Mouse (Mus musculus): ENCODE data around the gene Folr1.

Folr1 gene

DNA sequence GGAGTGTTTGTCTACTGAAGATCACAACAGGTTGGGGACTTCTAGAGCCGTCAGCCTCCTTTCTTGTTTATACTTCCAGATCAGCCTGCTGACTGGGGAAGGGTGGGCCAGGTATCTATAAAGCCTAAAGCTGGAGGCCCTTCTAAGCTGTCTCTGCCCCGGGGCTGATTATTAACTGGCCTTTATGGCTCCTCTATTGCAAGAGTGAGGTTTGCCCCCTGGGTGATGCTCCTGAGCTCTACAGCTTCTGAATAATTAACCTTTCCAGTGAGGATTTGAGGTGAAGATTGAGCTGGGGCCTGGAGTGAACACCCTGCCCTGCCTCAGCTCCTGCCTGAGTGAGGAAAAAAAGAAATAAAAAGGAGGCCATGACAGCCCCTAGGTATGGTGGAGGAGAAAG is at the start of gene Folr1:
Gene Folr1, minus strand, starts transcription at position 160 of the 400 bp plus-strand sequence.
- DNase-seq: no peak

DNA sequence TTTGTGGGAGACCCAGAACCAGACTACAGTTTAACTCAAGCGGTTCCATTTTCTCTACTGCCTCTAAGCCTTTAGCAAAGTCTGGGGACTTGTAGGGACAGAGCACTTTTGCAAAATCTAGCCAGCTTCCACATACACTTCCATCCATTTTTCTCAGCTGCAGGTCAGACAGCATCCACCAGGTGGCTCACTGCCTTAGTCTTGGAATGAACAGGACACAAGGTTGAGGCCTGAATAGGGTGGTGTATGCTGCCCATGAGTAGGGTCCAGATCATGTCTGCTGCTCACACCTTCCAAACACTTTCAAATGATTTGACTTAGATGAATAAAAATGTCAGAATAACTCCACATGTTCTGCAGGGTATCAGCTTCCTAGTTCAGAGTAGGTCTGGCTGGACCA is 47.5 kb upstream of the Folr1 start:
- DNase-seq: peak; percentile 72 to 75

DNA sequence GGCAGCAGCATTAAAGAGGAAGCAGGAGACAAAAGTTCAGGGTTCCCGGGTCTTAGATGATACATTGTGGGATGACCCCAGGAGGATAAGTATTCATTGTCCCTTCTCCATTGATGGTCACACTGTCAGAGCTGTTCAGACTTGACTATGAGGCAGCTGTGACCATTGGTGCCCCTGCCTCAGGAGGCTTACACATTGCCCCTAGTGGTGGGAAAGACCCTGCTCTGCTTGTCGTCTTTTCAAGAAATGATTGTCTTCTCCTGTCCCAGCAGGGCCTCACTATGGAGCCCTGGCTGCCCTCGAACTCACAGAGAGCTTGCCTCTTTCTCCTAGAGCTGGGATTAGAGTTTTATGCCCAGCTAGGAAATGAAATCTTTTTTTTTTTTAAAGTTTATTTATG is 41.4 kb upstream of the Folr1 start:
- DNase-seq: peak; percentile 21 to 25

DNA sequence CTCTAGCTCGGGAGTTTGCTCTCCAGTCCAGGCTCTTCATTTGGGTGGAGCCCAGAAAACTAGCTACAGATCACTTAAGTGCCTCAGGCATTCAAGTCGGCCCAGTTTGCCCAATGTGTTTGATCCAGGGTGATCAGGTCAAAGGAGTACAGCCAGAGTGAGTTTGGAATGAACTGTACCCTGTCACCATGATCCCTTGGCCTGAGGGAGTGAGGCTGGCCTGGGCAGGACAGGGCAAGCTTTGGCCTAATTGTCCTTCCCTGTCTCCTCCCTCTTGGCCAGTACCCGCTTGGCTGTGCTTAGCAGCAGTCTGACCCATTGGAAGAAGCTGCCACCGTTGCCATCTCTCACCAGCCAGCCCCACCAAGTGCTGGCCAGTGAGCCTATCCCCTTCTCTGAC is 39.5 kb upstream of the Folr1 start:
- DNase-seq: no peak

DNA sequence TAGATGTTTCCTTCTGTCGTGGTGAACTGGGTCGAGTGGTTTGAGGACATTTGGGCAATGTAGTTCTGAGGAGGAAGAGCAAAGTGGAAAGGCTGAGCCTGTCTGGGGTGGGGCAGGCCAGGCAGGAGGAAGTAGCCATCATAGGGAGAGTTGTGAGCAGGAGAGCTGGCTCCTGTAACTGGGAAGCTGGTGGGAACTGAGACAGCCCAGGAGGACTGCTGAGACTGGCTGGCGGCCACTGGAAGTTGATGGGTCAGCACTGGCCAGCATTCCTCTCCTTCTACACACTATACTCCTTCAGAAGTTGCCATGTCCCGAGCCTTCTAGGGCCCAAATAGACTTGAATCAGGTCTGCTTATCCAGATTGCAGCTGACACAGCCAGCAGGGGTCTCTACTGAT is 37.8 kb upstream of the Folr1 start:
- no peak for DNase-seq

DNA sequence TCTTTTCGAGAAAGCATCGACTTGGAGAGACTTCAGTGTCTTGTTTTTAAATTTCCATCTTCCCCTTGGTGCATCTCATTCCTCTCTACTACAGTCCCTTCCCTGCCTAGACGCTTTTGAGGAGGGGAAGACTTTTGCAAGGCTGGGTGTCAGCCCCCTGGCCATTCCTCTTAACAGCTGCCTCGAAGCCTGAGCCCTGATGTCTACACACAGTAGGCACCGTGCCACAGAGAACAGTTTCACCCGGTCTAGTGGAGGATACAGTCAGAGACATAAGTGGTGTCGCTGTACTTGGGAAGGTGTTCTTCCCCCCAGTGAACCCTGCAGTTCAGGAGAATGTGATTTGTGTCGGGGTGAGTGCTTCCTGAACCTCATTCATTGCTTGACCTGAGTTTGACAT is 36.1 kb upstream of the Folr1 start:
- peak; percentile 37 to 49 for DNase-seq

DNA sequence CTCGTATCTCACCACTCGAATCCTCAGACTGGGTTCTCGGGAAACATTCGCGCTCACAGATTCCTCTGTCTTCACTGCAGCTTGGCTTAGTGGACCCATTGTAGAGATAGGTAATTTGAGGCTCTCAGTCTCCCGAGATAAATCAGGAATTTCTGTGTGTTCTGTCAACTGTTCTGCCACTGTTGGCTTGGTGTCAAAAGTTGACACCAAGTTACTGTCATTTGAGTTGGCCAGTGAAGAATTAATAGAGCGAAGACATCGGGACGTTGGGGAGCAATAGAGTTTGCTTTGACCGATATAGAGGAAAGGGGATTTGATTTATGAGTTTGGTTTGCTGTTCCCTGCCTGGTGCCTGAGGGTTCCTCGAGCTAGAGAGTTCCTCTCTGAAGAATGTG is 35.7 kb upstream of the Folr1 start, which contains the start of gene Tomt:
Gene Tomt, minus strand, starts transcription at position 73 of the 395 bp plus-strand sequence.
- DNase-seq: no peak

DNA sequence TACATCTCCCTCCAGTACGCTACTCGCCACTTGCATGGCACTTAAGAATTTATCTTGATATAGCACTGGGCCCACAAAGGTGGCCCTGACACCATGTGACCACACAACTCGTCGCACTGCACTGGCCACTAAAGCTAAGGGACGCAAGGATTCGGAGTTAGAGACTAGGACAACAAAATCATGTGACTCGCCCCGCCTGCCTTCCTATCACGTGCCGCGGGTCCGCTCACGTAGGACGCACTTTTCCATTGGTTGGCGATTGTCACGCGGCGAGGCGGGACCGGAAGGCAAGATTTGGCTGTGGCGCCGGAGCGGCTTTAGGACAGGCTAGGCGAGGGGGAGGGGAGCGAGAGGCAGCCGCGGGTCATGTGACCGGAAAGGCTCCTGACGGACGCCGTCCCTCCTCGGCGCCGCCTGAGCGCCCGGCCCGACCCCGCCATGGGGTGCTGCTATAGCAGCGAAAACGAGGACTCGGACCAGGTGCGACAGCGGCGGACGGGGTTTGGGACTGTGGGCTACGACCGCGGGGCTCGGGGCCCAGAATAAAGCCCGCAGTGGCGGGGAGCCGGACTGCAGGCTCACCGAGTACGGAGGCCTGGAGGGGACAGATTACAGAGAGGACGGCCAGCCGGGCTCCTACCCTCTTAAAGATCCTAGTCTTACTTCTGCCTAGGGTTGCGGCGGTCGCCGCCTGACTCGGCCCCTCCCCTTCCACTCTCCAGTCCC is 35.1 kb upstream of the Folr1 start, which contains the start of gene Lamtor1:
Gene Lamtor1, plus strand, starts transcription at position 344 of the 726 bp plus-strand sequence.
- peak; percentile 99 for DNase-seq

DNA sequence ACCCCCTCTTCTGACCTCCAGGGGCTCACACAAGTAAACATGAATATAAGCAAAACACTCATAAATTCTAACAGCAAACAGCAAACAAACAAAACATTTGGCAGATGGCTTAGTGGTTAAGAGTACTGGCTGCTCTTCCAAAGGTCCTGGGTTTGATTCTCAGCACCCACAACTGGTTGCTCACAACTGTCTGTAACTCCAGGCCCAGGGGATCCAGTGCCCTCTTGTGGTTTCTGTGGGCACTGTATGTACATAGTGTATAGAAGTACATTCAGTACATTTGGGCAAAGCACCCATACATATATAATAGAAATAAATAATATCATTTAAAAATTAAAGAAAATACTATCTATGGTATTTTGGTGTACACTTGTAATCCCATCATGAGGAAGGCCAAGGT is 32.3 kb upstream of the Folr1 start:
- DNase-seq: peak; percentile 26 to 32

DNA sequence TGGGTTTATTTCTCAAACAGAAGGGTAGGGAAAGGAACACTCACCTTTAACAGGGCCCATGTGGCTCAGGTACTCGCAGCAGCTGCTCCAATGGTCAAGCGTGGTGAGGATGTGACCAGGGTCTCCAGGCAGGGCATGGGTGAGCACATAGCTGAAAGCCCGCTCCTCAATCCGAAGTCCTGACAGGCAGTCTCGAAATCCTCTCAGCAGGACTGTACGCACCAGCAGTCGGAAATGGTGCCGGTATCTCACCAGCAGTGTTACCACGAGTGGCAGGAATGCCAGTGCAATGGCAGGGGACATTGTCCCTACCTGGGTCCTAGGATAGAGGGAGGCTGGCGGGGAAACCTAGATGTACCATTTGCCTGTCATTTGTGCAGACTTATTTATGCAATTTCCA is 31.4 kb upstream of the Folr1 start:
- no peak for DNase-seq

DNA sequence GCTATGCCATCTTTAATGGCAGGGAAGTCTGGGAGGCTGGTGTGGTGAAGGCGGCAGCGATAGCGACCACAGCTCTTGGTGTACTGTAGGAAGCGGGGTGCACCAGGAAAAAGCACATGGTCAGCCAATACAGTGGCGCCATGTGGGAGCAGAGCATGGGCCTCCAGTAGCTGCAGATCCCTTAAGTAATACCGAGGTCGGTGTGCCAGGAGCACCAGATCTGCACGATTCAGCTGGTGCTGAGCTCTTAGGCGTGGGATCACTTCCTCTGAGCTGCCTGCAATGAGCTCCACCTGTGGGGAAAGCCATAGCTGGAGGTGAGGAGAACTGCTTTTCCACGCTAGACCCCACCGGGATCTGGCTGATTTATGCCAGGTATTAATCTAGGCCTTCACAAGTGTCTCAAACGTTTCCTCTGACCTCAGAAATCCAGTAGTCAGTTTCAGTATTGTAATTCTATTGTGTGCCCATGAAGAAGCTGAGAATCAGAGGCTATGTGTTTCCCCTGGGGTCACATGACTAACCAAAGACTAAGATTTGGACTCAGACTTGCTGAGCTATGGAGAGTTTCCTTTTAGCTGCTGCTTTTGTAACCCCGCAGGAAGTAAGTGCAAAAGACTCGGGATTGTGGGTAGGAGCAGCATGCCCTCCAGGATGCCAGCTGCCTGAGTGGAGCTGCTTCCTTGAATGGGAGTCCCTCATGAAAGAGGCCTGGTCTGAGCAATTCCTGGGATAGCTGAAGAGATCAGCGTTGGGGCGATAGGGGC is 29.9 kb upstream of the Folr1 start:
- no peak for DNase-seq

DNA sequence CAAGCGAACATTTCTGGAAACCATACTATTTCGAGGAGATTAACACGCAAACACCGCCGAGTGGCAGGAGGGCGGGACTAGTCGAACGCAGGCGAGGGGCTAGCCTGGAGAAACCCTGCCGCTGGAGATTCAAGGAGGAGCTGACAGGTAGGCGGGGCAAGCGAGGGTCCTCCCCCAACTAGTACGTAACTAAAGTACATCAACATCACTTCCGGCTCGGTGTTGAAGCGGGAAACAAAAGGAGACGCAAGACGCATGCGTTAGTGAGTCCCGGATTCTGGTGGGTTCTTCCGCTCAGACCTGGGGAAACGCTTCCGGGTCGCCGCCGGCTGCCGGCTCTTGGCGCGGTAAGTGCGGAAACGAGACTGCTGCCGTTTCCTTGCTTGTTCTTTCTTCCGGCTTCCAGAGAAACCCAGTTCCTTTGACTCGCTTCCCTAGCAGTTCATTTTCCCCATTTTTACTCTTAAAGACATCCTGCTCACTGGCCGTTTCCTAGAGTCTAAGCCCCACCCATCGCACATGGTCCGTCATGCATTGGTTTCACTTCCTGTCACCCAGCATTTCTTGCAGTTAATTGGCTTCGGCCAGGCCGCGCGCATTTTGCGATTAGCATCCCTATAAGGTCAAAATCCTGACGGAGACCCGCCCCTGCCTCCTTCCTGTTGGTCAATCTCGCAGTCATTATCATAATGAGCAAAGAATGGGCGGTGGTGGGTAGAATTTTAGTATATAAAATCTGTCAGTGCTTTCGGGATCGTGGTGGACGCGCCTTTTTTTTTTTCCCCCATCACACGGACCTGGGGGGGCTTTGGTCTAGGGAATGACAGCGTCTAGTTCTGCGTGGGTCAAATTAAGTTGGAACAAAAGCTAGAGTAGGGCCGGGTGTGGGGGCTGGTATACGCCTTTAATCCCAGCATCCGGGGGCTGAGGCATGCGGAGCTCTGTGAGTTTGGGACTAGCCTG is 25.8 kb upstream of the Folr1 start:
- peak; percentile 95 to 98 for DNase-seq

DNA sequence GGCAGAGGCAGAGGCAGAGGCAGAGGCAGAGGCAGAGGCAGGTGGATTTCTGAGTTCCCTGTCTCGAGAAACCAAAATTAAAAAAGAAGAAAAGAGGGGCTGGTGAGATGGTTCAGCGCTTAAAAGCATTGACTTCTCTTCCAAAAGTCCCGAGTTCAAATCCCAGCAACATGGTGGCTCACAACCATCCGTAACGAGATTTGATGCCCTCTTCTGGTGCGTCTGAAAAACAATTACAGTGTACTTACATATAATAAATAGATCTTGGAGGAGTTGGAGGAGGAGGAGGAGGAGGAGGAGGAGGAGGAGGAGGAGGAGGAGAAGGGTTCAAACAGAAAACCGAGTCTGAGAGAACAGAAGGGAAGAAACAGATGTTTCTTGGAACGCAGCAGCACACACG is 25.1 kb upstream of the Folr1 start:
- DNase-seq: no peak

DNA sequence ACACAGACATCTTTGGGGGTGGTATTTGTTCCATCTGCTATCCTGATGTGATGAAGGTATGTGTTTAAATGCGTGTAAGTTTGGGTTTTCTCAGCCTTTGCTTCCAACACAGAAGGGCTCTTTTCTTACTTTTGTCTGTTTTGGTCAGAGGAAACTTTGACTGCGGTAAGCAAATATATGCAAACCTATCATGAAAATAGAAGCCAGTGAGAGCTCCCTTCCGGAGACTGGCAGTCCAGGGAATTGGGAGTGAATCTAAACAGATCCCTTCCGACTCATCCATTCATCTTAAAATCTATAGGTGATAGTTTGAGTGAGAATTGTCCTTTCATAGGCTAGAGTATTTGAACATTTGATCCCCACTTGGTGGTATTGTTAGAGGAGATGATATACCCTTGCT is 17.9 kb upstream of the Folr1 start:
- no peak for DNase-seq

DNA sequence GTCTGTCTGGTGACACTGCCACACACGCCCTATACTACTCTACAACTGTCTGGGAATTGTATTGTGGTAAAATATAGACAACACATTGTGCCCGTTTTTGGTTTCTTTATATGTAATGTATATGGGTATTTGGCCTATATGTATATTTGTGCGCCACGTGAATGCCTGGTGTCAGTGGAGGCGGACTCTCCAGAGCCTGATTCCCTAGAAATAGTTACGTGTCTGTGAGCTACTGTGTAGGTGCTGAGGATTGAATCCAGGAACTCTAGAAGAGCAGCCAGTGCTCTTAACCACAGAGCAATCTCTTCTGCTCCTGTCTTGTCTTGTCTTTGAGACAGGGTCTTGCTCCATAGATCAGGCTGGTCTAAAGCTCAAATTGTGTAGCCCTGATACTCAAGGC is 15.7 kb upstream of the Folr1 start:
- no peak for DNase-seq

DNA sequence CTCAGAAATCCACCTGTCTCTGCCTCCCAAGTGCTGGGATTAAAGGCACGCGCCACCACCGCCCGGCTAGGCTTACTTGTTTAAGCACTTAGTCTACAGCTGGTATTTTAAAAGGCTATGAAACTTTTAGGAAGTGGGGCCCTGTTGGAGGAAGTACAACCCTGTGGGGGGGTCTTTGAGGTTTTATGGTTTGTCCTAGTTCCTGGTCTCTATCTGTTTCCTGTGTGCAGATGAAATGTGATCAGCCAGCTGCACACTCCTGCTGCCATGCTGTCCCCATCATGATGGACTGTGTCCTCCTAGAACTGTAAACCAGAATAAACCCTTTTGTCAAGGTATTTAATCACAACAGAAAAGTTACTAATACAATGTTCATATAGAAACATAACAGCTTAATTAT is 13.6 kb upstream of the Folr1 start:
- peak in 1 of 2 experiments; percentile 17 for DNase-seq

DNA sequence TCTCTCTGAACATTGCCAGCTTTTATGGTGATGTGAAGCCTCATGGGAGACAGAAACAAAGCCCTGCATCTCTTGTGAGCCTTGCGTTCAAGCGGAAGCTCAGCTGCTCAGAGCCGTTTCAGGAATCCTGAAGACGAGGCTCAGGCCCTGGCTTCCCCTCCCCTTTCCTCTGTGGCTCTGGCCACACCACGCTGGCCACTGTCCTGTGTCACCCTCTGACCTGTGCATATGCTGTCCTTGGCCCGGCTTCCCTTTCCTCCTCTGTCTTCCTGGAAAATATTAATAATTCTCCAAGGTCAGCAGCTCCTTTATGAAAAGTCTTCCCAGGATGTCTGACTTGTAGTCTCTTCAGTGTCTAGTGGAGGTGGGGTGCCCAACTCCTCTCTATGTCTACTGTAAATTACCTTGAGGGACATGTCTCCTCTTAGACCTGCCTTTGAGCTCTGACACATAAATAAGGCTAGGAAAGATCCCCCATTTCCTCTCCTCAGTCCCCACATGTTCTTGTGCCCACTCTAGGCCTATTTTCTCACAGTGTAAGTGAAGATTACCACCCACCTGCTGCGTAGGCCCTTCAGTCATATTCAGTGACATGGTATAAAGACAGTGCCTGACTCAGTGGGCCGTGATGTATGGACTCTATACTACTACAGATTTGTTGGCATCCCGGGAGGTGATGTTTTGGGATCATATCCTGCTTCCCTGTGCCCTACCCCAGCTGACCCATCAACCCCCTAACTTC is 12.0 kb upstream of the Folr1 start:
- no peak for DNase-seq

DNA sequence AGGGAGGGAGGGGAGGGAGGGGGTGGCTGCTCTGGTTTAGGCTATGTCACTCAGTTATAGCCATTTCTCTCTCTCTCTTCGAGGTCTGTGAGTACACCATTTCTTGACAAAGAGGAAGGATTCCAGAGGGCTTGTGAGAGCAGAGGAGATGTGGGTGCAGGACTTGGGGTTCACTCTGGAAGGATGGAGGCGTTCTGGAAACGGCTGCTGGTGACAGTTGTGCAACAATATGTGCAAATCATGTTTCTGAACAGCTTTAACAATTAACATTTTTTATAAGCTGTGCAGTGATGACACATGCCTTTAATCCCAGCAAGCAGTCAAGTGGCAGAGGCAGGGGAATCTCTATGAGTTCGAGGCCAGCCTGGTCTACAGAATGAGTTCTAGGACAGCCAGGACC is 10.3 kb upstream of the Folr1 start:
- DNase-seq: no peak

DNA sequence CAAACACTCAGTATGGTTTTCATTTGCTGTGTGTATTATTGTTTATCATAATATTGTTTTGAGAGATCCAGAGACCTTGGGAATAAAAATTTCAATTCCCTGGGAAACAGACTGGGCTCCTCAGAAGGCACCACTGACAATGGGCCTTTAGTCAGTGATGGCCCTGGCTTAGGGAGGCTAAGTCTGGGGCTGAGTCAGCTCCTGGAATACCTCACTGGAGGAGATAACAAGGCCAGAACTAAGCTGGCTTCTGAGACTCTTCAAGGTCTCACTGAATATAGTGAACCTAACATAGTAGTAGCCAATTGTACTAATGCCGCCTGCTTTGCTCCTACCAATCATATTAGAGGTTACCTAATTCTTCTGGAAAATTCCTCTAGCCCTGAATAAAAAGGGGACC is 5.4 kb upstream of the Folr1 start:
- no peak for DNase-seq

DNA sequence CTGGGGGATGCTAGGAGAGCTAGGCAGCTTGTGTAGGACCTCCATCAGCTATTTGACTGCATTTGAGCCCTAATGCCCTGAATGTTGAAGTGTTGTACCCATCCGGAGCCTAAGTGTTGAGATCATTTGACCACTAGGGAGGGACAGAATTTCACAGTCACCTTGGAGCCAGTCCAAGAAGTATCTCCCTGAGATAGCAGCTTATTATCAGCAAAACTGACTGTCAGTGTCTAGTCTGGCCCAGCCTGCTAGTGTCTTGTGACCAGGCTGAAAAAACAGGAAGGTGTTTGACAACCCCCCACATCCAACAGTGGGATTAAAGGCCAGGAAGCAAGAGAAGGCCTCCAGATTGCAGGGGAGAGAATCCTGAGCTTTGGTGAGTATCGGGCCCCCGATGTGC is 708 bp upstream of the Folr1 start:
- DNase-seq: no peak

DNA sequence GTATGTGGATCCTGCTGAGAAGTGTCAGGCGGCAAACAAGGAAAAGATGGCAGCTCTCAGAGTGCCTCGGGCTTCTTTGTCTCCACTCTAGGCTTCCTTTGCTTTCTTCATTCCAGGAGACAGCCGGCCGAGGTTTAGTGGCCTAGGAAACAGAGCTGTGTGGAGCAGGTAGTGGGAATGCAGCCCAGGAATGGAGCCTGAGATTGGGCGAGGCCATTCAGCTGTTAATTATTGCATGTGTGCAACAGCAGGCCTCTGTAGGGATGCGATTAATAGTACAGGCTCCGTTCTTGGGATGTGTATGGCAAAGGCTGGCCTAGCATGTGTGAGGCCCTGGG is 1.5 kb downstream of the Folr1 start:
- DNase-seq: no peak
